Mouse (Mus musculus) Muller cell, postnatal 12 days (primary cell): ENCODE measurements at regions not wholly inside any gene's neighbourhood (a gene's known extent, or its start where the extent isn't known, plus 50 kb on each side); places are given as distances from the start of the nearest gene placed in this dataset.

ENCODE experiments used
- DNase-seq: peaks from one replicate; pipeline ENCODE4 v3.0.0-alpha.2; 2015; ENCODE audit errors: inconsistent ontology term

- DNase-seq, result no peak
Measured at GRCm38 (mm10) chr15:45171605-45172004, 5037.4 kb downstream of the 9330182O14Rik start.

- DNase-seq, result peak; percentile 30
Measured at GRCm38 (mm10) chr15:45178341-45178740, 5044.2 kb downstream of the 9330182O14Rik start.

- DNase-seq, result peak; percentile 75
Measured at GRCm38 (mm10) chr15:45180173-45180572, 5046.0 kb downstream of the 9330182O14Rik start.
